Mouse (Mus musculus) T-cell, adult 2 months (primary cell): ENCODE measurements at regions not wholly inside any gene's neighbourhood (a gene's known extent, or its start where the extent isn't known, plus 50 kb on each side); places are given as distances from the start of the nearest gene placed in this dataset.

Source experiments
- DNase-seq: peaks from one replicate; pipeline ENCODE4 v3.0.0; 2022; ENCODE audit warnings: low spot score

- DNase-seq = no peak
These were observed 164.7 kb upstream of the Smim15 start for GRCm38 (mm10) chr13:107879535-107879934.

DNA sequence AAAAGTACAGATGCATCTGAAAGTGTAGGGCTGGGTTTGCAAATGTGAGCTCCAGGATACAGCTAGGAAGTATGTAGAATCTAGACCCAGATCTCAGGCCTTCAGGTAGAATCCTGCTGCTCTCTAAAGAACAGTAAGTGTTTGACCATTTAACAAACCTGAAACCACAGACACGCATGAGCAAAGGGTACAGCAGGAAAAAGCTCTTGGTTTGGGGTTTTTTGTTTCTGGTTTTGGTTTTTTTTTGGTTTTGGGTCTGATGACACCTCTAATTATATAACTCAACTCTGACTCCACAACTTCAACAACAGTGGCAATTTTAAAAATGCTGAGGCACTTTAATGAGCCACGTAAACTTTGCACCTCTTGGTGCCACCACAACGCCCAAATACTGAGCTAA lies 165.3 kb upstream of the Smim15 start:
- no peak for DNase-seq

- DNase-seq = no peak
These were observed 171.0 kb upstream of the Smim15 start for GRCm38 (mm10) chr13:107873244-107873667.

- DNase-seq = no peak
These were observed 171.7 kb upstream of the Smim15 start for GRCm38 (mm10) chr13:107872574-107872973.

DNA sequence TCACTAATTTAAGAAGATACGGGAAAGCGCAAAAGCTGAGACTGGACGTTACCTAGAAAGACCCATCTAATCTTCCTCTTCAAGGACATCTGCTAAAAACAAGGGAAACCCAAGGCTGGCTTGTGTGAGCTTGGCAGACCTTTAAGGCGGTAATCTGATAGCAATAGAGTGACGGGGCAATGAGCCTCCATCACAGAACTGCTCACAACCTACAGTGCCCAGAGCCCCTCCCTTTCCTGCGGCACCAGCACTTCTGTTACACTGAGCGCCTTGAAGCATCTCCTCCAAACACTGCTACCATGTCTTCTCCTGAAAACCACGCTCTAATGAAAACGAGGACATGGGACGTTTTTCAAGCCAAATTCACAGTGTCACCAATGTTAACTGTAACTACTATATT lies 172.1 kb upstream of the Smim15 start:
- no peak for DNase-seq

DNA sequence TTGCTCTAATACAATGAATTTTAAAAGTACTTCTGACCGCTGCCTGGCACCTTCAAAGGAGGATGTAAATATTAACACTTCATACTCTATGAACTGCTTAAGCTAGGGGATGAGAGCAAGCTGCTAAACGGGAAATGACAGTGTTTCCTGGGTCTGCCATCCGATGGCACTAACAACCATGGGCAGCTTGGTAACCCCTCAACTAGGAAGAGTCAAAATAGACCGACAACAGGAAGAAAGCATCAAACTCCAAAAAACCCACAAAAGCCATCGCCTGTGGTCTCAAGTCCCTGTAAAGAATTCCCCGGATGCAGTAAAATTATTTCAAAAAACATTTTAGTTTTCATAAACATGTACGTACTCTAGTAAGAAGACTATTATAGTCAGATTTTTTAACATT lies 175.3 kb upstream of the Smim15 start:
- peak; percentile 63 for DNase-seq

- no peak for DNase-seq
These were observed 177.4 kb upstream of the Smim15 start for GRCm38 (mm10) chr13:107866825-107867224.

- DNase-seq = no peak
These were observed 181.2 kb upstream of the Smim15 start for GRCm38 (mm10) chr13:107862793-107863654.

GRCm38 (mm10) chr13:107861384-107862134 lies 182.7 kb upstream of the Smim15 start:
- DNase-seq = no peak

DNA sequence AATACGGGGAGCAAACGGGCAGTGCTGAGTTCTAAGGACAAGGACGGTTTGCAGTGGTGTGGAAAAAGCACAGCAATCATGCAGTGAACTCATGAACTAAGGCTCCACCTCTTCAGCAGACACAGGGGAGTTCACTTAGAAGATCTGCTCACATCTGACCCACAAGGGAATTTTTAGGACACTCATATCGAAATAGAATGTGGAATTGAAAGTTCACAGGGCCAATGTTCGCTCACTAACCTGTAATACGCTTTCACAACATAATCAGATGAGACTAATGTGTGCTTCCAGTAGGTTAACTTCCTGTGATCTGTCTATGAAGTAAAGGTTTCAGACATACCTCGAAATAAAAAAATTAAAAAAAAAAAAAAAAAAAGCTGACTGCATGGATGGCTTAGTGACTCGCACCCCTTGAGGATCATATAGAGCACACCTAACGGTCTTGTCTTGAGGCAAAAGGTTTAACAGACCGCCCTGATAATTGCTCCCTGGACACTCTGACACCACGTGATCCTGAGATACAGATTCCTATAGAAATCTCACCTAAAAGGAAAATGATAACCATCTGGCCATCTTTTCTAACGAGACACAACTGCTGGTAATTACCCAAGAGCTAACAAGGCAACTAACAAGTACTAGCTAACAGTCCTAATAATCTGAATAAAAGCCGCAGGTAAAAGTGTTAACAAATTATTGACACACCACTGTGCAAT lies 187.0 kb upstream of the Smim15 start:
- DNase-seq = no peak

GRCm38 (mm10) chr13:107850907-107851560 lies 193.2 kb upstream of the Smim15 start:
- DNase-seq = no peak

GRCm38 (mm10) chr13:107848871-107849270 lies 195.4 kb upstream of the Smim15 start:
- DNase-seq = no peak

- no peak for DNase-seq
These were observed 196.8 kb upstream of the Smim15 start for GRCm38 (mm10) chr13:107847179-107848012.

DNA sequence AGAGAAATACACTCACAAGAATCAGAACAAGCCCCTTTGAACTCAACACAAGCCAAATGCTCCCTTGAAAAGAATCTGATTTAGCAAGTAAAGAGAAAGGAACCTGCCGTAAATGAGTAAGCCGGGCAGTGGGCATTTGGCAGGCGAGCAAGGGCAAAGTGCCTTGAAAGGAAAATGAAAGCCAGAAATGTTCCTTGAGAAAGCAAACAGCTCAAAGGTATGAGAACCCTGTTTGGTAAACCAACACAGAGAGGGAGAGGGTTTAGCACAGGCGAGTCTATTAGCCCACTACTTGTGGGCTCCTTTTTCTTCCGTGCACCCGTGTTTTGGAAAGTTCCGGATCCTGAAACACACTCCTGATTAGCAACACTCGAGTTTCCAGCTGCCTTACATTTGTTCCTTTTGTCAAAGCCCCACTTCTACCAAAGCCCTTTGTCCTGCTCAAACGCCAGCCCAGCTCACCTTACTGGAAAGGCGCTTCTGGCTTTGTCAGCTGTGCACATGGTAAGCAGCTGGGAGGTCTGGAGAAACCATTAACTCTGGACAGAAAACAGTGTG lies 197.5 kb upstream of the Smim15 start:
- DNase-seq = no peak

DNA sequence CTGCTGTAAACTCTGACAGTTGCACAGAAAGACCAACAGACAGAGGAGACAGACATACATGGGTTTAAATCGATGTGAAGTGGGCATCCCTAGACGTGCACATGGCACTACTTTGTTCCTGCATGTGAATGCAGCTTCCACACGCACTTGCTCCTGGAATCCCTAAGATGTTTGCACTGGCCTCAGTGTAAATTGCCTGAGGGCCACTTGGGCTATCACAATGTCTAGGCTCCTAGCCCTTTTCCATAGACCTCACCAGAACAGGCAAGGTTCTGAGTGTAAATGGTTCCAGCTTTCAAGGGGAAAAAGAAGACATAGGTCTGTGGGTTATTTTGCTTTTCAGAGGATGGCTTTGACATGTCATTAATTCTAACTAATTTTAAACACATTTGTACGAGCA lies 198.4 kb upstream of the Smim15 start:
- DNase-seq = no peak

GRCm38 (mm10) chr13:107844085-107844484 lies 200.2 kb upstream of the Smim15 start:
- peak; percentile 37 for DNase-seq

DNA sequence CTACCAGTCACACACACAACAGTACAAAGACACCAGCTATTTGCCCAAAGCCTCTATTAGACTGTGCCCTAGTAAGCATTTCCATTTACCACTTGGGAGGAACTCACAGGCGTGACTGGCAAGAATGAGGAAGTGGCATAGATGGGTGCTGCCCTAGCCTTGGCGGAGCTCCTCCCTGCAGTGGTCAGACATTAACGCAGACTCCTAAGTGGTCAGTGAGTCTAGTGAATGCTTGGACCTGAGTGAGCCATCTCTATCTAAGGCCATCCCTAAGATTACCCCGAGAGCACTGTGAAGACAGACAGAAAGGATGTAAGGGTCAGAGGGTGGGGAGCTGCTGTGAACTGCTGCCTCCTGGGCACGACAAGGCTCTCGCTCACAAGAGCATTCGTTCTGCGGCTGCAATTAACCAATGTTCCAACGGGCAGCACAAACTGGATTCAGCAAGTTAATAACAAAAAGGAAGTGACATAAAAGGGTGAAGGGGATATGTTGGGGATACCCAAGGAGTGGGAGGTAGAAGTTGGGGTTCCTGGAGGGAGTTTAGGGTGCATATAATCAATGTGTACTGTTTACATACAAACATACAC lies 206.0 kb upstream of the Smim15 start:
- no peak for DNase-seq

DNA sequence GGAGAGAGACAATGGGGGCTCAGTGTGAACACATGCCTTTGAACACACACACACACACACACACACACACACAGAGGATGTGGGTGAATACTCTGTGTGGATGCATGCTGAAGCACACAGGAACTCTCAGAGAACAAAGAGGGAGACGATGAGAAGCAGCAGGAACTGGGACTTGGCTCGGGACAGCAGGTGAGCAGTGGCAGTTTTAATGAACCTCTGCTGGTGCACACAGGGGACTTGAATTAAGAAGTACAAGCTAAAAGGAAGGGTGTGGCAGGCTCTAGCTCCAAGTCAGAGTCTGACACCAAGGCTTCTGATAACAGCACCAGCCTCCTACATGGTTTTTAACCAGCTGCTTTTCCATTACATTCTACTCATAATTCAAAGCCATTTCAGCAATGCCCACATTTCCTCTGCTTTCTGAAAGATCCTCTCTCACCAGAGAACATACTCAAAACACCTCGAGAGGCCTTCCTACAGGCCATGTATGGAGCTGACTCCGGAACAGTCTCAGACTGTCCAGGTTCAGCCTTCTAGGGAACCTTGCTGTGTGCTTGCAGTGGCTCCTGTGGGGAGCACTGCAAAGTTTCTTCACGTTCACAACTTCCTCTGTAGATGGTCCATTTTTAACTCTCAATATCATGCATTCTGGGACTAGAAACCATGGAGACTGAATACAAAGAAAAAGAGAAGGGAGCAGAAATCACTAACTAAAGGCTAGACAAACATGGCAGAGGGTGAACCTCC lies 206.9 kb upstream of the Smim15 start:
- peak; percentile 73 for DNase-seq

- DNase-seq = no peak
These were observed 208.4 kb upstream of the Smim15 start for GRCm38 (mm10) chr13:107835756-107836385.
